Mouse (Mus musculus): ENCODE measurements around the gene Hpse2.

Gene Hpse2

DNA sequence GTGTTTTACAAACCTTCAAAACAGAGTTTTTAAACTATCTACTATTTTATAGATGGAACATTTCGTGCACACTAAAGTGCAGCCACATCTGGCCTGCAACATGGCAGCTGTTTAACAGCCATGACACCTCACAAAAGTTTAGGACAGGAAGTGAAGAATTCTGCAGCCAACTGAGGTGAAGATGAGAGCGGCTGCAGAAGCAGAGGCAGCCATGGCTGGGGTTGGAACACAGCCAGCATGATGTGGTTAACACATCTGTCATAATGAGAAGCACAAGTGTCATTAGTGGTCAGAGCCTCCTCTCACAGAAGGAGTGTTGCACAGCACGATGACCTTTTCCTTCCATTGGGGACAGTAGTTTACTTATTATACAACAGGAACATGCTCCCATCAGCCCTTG lies 194.6 kb downstream of the Hpse2 start:
- in situ Hi-C loops (cut with MboI; ENCODE audit: low pct_unique_long_range_greater_than_20kb in 1 of 2, low sequenced_read_pairs in 2 of 2, unreplicated experiment in 1 of 2): no loop called here

DNA sequence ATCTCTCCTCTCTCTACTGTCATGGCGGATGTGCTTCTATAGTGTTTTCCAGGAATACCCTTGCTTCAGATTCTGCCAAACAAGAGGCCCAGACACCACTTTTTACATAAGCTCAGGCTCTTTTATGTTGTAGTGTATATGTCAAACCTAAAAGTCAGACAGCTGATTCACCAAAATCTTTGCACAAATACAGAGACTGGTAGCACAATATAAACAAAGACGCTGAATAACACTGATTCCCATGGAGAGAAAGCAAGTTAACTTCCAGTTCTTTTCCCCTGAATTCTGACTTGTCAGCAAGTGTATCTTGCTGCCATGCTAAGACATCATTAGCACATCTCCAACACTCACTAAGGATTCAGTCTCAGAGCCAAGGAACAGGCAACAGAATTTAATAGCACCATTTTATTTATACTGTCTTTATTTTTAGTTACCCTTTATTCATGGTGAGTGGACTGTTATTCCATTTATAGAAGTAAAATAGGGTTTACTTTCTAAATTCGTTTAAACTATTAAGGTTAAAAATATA lies 212.7 kb downstream of the Hpse2 start:
- in situ Hi-C loops (cut with MboI; ENCODE audit: low pct_unique_long_range_greater_than_20kb in 1 of 2, low sequenced_read_pairs in 2 of 2, unreplicated experiment in 1 of 2): no loop called here

DNA sequence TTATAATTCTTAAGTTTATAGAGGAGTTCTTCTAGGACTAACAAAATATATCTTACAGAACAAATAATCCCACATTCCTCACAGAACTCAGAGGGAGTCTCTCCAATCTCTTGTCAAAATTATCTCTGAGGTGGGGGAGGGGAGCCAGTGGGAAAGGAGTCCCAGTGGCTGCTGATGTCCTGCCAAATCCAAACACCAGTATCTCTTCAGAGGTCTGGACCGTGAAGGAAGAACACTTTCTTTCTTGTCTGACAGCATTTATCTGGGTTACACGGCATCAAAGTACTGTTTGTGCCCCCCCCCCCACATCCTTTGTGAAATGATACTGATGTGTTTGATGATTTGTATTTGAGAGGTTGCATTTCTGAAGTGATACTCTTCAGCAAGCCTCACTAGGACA lies 213.3 kb downstream of the Hpse2 start:
- in situ Hi-C loops (cut with MboI; ENCODE audit: low pct_unique_long_range_greater_than_20kb in 1 of 2, low sequenced_read_pairs in 2 of 2, unreplicated experiment in 1 of 2): no loop called here

DNA sequence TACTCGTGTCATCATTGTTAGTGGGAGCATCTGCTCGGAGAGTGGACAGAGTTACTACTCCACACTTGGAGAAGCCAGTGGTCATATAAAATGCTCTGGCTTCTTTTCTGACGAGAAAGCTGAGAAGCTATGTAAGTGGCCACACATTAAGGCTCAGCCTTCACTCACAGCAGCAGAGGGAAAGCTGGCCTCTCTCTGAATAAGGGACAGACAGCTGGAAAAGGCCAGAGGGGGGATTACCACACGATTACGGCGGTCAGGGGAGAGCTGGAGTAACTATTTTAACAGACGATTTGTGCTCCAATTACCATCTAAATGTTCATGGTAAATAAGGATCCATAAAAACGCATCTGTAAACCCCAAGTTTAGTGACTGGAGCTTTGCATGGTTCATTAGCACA lies 232.1 kb downstream of the Hpse2 start:
- in situ Hi-C loops (cut with MboI; ENCODE audit: low pct_unique_long_range_greater_than_20kb in 1 of 2, low sequenced_read_pairs in 2 of 2, unreplicated experiment in 1 of 2): no loop called here

DNA sequence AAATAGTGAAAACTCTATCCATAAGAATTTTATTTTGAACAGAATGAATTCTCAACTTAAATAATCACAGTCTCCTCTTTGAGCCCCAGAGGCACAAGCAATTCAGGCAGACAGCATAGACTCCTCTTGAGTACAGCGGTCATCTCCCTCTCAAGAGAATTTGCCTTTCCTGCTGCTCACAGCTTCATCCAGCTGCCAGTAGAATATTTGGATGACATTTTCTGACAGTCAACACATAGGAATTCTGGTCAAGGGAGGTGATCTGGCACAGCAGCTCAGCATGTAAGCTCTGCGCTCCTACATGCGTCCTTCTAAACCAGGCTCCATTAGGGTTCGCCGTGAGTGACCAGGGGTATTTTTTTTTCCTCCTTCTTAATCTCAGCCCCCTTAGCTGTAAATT lies 232.6 kb downstream of the Hpse2 start:
- in situ Hi-C loops (cut with MboI; ENCODE audit: low pct_unique_long_range_greater_than_20kb in 1 of 2, low sequenced_read_pairs in 2 of 2, unreplicated experiment in 1 of 2): no loop called here

DNA sequence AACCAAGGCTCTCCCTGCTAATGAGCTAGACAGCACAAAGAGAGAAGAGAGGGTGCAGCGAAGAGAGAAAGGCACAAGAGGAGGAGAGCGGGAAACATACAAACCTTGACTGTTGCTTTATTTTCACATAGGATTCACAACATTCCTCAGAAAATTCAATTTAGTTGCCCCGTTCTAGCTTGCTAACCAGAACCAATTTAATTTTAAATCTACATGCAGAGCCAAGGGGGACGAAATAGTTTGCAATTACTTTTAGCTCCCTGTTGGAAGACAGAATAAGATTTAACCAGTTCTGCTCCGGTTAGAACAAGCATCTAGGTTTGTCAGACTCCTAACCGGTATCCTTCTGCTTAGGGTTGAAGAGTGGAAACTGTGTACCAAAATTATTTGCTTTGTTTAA lies 240.3 kb downstream of the Hpse2 start:
- in situ Hi-C loops (cut with MboI; ENCODE audit: low pct_unique_long_range_greater_than_20kb in 1 of 2, low sequenced_read_pairs in 2 of 2, unreplicated experiment in 1 of 2): no loop called here

DNA sequence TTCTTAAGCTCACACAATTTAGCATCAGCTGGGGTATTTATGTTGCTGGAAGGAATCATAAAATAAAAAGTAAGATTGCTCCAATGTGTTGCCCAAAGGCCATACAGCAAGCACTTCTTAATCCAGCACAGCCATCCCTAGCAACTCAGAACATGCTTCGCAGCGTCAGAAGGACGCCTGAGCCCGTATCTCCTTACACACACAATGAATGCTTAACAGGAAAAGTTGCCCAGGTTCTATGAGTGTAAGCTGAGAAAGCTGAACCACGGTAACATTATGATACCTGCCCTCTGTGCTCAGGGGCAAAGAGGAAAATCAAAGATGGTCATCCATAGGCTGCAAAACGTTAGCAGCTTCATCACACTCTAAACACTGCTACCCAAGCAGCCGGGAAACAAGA lies 241.3 kb downstream of the Hpse2 start:
- in situ Hi-C loops (cut with MboI; ENCODE audit: low pct_unique_long_range_greater_than_20kb in 1 of 2, low sequenced_read_pairs in 2 of 2, unreplicated experiment in 1 of 2): no loop called here

DNA sequence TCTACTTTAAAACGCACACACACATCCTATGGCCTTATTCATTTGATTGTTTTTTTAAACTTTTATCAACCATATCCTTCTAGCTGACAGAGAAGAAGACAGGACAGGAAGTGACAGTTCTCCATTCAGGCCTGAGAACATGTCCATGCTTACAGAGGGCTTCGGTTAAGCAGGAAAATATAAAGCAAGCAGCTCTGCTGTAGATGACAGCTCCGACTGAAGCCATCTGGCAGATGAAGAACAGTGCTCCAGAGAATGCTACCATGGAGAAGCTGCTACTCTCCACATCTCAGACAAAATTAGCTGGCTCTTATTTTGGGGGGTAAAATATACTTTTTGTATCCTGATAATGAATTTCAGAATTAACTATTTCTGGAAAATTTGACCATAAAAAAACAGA lies 246.5 kb downstream of the Hpse2 start:
- in situ Hi-C loops (cut with MboI; ENCODE audit: low pct_unique_long_range_greater_than_20kb in 1 of 2, low sequenced_read_pairs in 2 of 2, unreplicated experiment in 1 of 2): no loop called here

DNA sequence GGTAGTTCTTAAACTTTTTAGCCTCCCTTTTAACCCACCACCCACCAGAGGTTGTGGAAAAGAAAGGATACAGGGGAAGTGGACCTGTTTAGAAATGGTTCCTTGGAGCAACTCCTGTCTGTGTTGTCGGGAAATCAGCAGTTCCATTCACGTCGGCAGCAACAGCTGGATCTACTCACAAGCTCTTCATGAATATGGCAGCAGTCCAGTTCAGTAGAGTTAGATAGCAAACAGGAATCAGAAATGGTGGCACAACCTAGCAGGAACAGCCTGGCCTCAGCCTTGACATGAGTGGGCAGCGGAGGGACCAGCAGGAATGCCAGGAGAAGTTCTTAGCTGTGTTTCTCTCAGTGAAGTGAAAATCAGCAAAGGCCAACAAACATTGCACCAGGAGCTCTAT lies 278.4 kb downstream of the Hpse2 start:
- in situ Hi-C loops (cut with MboI; ENCODE audit: low pct_unique_long_range_greater_than_20kb in 1 of 2, low sequenced_read_pairs in 2 of 2, unreplicated experiment in 1 of 2): no loop called here

DNA sequence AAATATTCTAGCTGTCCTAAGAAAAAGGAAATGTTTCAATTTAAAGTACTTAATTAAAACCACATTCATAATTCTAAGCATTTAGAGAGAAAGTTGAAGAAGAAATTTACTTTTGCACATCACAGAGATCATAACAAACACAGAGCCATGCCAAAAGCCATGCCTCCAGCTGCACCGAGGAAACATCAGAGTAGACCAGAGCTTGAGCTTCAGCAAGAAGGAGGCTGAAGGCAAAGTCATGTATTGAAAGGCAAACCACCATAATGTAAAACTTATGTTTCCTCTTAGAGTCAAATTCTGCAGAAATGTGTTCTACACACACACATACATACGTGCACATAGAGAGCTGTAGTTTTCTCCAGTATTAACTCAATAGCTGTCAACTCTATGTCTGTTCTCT lies 291.2 kb downstream of the Hpse2 start:
- in situ Hi-C loops (cut with MboI; ENCODE audit: low pct_unique_long_range_greater_than_20kb in 1 of 2, low sequenced_read_pairs in 2 of 2, unreplicated experiment in 1 of 2): no loop called here

DNA sequence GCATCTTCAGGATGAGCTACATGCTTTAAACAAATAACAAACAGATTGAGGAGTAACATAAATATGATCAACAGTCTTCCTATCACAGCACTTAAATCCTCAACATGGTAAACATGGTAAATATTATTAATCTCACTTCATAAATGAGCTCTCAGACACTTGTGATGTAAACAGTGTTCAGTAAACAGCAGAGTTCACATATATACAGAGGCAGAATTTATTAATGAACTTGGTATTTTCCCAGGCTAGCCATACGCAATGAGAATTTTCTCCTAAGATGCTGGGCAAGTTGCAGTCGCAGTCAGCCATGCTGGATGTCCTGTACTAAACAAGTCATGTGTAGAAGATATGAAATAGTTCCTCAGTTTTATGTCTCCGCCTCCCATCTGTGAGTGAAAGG lies 300.9 kb downstream of the Hpse2 start:
- in situ Hi-C loops (cut with MboI; ENCODE audit: low pct_unique_long_range_greater_than_20kb in 1 of 2, low sequenced_read_pairs in 2 of 2, unreplicated experiment in 1 of 2): no loop called here

DNA sequence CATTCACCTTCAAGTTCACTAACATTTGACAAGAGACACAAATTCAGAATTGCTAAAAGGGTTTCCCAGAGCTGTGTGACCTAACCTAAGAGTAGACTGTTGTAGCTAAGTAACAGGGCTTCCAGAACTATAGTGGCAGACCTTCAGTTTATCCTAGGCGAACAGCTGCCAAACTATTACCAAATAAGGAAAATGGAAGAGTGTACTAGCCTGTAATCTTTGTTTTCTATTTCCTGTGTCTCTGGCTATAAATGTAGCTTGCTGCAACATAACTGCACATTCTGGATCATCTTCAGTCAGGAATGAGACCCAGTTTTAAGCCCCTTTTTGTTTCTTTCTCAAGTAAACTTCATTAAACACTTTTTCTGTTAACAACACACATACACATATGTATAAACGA lies 324.0 kb downstream of the Hpse2 start:
- in situ Hi-C loops (cut with MboI; ENCODE audit: low pct_unique_long_range_greater_than_20kb in 1 of 2, low sequenced_read_pairs in 2 of 2, unreplicated experiment in 1 of 2): no loop called here

DNA sequence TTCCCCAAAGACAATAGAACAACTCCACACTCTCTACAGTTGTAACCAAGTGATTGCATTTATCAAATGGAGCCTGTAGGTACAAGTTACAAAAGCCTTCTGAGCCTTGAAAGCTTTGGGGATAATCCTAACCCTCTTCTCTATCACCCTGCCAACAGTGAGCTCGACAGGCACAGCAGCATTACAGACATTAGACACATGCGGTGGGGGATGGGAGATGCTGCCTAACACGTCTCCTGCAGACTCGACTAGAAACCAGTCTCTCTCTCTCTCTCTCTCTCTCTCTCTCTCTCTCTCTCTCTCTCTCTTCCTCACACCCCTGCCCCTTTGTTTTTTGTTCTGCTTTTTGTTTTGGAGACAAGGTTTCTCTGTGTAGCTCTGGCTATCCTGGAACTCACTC lies 343.6 kb downstream of the Hpse2 start:
- in situ Hi-C loops (cut with MboI; ENCODE audit: low pct_unique_long_range_greater_than_20kb in 1 of 2, low sequenced_read_pairs in 2 of 2, unreplicated experiment in 1 of 2): no loop called here

DNA sequence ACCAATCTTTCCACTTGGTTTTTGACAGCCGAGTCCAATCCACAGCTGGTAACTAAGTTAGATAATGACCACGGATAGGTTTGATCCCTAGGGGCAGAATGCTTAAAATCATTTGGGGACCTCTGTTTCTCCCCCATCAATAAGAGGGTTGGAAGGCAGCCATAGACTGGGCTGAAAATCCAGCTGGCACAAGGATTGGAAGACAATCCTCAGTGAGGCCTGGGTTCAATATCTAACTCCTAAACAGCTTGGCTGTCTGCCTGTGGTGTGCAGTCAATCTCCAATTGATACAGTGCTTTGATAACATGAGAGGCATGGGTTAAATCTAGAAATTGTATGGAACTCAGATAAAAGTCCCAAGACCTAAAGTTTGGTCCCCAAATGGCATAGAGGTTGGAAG lies 345.4 kb downstream of the Hpse2 start:
- in situ Hi-C loops (cut with MboI; ENCODE audit: low pct_unique_long_range_greater_than_20kb in 1 of 2, low sequenced_read_pairs in 2 of 2, unreplicated experiment in 1 of 2): no loop called here

DNA sequence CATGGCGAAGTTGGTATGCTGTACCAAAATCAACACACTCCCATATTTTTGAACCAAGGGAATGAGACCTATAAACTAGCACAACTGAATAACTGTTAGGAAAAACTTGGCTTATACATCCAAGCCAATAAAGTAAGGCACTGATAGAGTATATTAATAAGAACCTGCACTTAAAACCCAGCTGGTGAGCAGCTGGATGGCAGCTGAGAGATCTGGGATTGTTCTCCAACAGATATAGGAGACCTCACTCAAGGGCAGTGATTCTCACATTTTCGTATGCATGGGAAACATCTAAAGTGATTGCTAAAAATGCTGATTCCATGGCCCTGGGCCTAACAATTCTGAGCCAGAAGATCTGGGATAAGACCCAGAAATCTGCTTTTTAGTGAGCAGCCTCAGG lies 345.9 kb downstream of the Hpse2 start:
- in situ Hi-C loops (cut with MboI; ENCODE audit: low pct_unique_long_range_greater_than_20kb in 1 of 2, low sequenced_read_pairs in 2 of 2, unreplicated experiment in 1 of 2): no loop called here

DNA sequence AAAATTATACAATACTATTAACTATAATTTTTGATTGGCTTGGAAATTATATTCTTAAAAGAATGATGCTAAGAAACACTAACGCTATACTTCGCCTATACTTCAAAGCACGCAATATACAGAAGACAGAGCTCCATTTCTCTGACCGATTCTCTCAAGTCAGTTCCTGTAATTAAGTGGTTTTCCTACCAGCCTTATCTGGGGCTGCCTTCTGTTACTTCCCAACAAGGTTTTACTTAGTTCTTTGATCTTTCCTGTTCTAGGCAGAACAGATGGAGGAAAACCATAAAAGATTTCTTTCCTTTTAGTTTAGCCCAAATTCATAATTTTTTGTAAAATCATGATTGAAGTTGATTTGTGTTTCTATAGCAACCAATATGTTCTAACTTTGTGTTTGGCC lies 351.8 kb downstream of the Hpse2 start:
- in situ Hi-C loops (cut with MboI; ENCODE audit: low pct_unique_long_range_greater_than_20kb in 1 of 2, low sequenced_read_pairs in 2 of 2, unreplicated experiment in 1 of 2): no loop called here

DNA sequence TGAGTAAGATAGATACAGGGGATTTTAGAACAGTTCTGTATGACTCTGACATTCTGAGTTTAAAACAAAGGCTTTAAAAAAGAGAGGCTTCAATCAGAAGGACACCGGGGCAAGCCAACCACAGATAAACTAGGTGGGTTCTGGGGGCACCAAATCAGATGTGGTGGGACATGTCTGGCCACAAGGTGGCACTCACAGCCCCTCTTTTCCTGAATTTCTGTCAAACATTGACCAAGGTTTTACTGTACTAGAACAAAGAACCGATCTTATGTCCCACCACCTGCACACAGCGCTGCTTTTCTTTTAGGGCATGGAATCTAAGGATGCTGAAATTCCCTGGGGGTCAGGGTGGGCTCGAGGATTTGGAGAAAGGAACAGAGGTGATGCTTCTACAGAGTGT lies 360.9 kb downstream of the Hpse2 start:
- in situ Hi-C loops (cut with MboI; ENCODE audit: low pct_unique_long_range_greater_than_20kb in 1 of 2, low sequenced_read_pairs in 2 of 2, unreplicated experiment in 1 of 2): no loop called here

DNA sequence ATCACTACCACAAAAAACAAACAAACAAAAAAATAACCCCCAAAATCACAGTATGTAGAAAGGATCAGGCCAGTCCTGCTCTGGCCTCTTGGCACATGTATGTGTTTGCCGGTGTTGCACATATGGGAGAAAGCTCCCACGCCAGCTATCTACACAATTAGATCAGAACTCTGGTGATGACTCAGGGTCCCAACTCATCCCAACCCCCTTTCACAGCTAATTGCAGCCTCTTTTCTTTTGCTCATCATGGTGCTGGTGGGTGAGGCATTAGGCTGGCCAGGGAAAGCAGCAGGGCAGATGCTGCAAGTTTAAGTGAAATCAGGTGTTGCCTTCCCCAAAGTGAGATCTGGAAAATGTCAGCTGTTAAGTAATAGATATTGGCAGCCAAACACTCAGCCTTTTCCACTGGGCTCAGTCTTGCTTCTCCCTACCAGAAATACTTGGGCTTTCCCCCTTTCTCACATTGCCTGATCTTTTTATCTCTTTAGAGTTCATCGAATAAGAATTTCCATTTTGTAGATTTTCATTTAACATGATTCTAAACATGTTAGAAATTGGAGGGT lies 365.5 kb downstream of the Hpse2 start:
- in situ Hi-C loops (cut with MboI; ENCODE audit: low pct_unique_long_range_greater_than_20kb in 1 of 2, low sequenced_read_pairs in 2 of 2, unreplicated experiment in 1 of 2): loop anchor here in 1 of 2 experiments (25.0 kb wide), 1 partner anchor 210 kb away; no protein-coding TSS in a partner anchor

DNA sequence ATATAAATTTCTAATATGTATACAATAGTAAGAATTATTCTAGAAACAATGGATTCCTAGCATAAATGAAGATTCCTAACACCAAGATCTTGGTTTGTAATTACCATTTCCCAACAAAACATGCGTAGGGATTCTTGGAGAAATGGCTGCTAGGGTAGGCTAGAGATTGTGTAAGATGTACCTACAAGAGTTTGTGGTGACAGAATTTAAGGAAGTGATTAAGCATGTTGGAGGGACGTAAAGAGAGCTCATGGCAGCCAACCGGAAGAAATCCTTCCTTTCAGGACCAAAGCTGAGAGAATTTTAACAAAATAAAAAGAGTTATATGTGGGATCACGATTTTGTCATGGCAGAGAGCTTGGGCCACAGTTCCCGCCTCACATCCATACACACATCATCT lies 369.4 kb downstream of the Hpse2 start:
- in situ Hi-C loops (cut with MboI; ENCODE audit: low pct_unique_long_range_greater_than_20kb in 1 of 2, low sequenced_read_pairs in 2 of 2, unreplicated experiment in 1 of 2): loop anchor here in 1 of 2 experiments (25.0 kb wide), 1 partner anchor 206 kb away; no protein-coding TSS in a partner anchor

DNA sequence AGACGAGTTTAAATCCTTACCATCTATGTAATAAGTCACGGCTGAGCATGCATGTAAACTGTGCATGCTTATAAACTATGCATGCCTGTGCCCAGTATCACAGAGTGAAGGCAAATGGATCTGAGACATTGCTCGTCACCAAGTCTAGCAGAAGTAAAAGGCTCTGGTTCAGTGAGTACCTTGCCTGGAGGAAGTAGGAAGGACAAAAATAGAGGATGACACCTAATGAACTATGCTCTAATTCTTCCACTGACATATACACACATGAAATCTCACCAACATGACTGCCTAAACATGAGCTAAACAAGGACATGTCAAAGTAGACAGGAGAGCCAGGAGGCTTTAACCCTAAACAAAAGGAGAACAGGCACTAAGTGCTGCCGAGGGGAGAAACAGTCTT lies 391.7 kb downstream of the Hpse2 start:
- in situ Hi-C loops (cut with MboI; ENCODE audit: low pct_unique_long_range_greater_than_20kb in 1 of 2, low sequenced_read_pairs in 2 of 2, unreplicated experiment in 1 of 2): no loop called here

DNA sequence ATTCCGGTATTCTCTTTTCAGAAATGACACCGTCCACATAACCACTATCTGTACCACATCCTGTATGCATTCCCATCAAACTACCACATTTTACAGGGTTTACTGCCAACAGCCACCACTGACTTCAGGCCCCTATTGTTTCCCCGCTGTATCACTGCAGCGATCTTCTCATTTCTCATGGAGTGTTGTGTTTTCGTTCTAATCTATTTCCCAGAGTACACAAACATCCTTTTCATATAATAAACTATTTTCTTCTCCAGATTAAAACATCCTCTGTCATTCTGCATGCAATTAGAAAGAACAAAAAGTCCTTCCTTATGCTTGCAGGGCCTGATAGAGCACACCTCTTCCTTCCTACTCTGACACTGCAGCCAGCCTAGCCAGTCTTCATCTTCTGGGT lies 399.3 kb downstream of the Hpse2 start:
- in situ Hi-C loops (cut with MboI; ENCODE audit: low pct_unique_long_range_greater_than_20kb in 1 of 2, low sequenced_read_pairs in 2 of 2, unreplicated experiment in 1 of 2): no loop called here

All from mouse embryonic stem cell (cell line).